Mouse (Mus musculus): ENCODE data around the gene Dnmt3l. TPM values are rescaled to one million over a fixed set of nuclear protein-coding genes. Genes with fewer than 3 reads are reported as not detected.
"Not testable (repeated sequence)": the region's sequence is repeated elsewhere in the genome, so short reads cannot be mapped to it uniquely, and the experiment has no call there.

Gene Dnmt3l
- polyA plus RNA-seq, 1 experiment from 2014 or later, result not detected

- DNase-seq (ENCODE audit: low spot score); H3K4me1 ChIP-seq (replicated peaks; ENCODE audit: control insufficient read depth, insufficient read depth, low read length); H3K9ac ChIP-seq; H3K27me3 ChIP-seq (ENCODE audit: control insufficient read depth, insufficient read depth, low read length); ATAC-seq (ENCODE audit: low FRiP score); H3K27ac ChIP-seq; H3K9me3 ChIP-seq (ENCODE audit: control insufficient read depth, low read length); H3K36me3 ChIP-seq (replicated peaks; ENCODE audit: control insufficient read depth, insufficient read depth); H3K4me2 ChIP-seq (replicated peaks); H3K4me3 ChIP-seq (replicated peaks; ENCODE audit: low read length): not testable (repeated sequence)
- WGBS, result 98% methylated on average over 6 of the region's 11 CpGs
Measured at GRCm38 (mm10) chr10:78019984-78020383, 21.8 kb upstream of the Dnmt3l start.

GRCm38 (mm10) chr10:78025453-78025852 is 16.3 kb upstream of the Dnmt3l start:
- H3K27ac ChIP-seq; H3K36me3 ChIP-seq (replicated peaks; ENCODE audit: control insufficient read depth, insufficient read depth); H3K27me3 ChIP-seq (ENCODE audit: control insufficient read depth, insufficient read depth, low read length); H3K9me3 ChIP-seq (ENCODE audit: control insufficient read depth, low read length); DNase-seq (ENCODE audit: low spot score); H3K4me1 ChIP-seq (replicated peaks; ENCODE audit: control insufficient read depth, insufficient read depth, low read length); ATAC-seq (ENCODE audit: low FRiP score); H3K9ac ChIP-seq; H3K4me2 ChIP-seq (replicated peaks); H3K4me3 ChIP-seq (replicated peaks; ENCODE audit: low read length): not testable (repeated sequence)
- 67% methylated on average over 5 of the region's 8 CpGs for WGBS

- Histone ChIP-seq H3K9me3 (ENCODE audit: control insufficient read depth, low read length) (no peaks in the 10 kb centered on the region), H3K36me3 (replicated peaks; ENCODE audit: control insufficient read depth, insufficient read depth) (no peaks in the 10 kb centered on the region), H3K4me2 (replicated peaks) (no peak overlapping the region), H3K4me3 (replicated peaks; ENCODE audit: low read length) (no peak overlapping the region), H3K4me1 (replicated peaks; ENCODE audit: control insufficient read depth, insufficient read depth, low read length) (no peaks in the 10 kb centered on the region), H3K27ac (no peak overlapping the region), H3K9ac (no peak overlapping the region), H3K27me3 (ENCODE audit: control insufficient read depth, insufficient read depth, low read length) (no peaks in the 10 kb centered on the region)
- ATAC-seq (ENCODE audit: low FRiP score), result peak; percentile 72; the same call in 1 of the 2 replicates
- 3% methylated on average over 5 of the region's 5 CpGs for WGBS
- DNase-seq (ENCODE audit: low spot score), result peak; percentile 92
Measured at GRCm38 (mm10) chr10:78028129-78028528, 13.6 kb upstream of the Dnmt3l start.

GRCm38 (mm10) chr10:78029080-78029479 is 12.7 kb upstream of the Dnmt3l start:
- no peaks in the 10 kb centered on the region for H3K9me3 ChIP-seq (ENCODE audit: control insufficient read depth, low read length)
- H3K4me3 ChIP-seq (replicated peaks; ENCODE audit: low read length), result no peak overlapping the region
- no peak overlapping the region for H3K4me2 ChIP-seq (replicated peaks)
- ATAC-seq (ENCODE audit: low FRiP score), result no peak
- WGBS, result 89% methylated on average over 1 of the region's 1 CpGs
- H3K36me3 ChIP-seq (replicated peaks; ENCODE audit: control insufficient read depth, insufficient read depth), result no peaks in the 10 kb centered on the region
- no peaks in the 10 kb centered on the region for H3K4me1 ChIP-seq (replicated peaks; ENCODE audit: control insufficient read depth, insufficient read depth, low read length)
- H3K9ac ChIP-seq, result no peak overlapping the region
- DNase-seq (ENCODE audit: low spot score), result no peak
- H3K27me3 ChIP-seq (ENCODE audit: control insufficient read depth, insufficient read depth, low read length), result no peaks in the 10 kb centered on the region
- H3K27ac ChIP-seq, result no peak overlapping the region

GRCm38 (mm10) chr10:78031987-78032386 is 9.8 kb upstream of the Dnmt3l start:
- Histone ChIP-seq H3K4me2 (replicated peaks) (no peak overlapping the region), H3K4me1 (replicated peaks; ENCODE audit: control insufficient read depth, insufficient read depth, low read length) (no peaks in the 10 kb centered on the region), H3K9ac (no peak overlapping the region), H3K9me3 (ENCODE audit: control insufficient read depth, low read length) (no peaks in the 10 kb centered on the region), H3K27me3 (ENCODE audit: control insufficient read depth, insufficient read depth, low read length) (no peaks in the 10 kb centered on the region), H3K4me3 (replicated peaks; ENCODE audit: low read length) (no peak overlapping the region), H3K27ac (no peak overlapping the region), H3K36me3 (replicated peaks; ENCODE audit: control insufficient read depth, insufficient read depth) (no peaks in the 10 kb centered on the region)
- ATAC-seq (ENCODE audit: low FRiP score) (no peak), DNase-seq (ENCODE audit: low spot score) (no peak)
- WGBS, result 86% methylated on average over 2 of the region's 2 CpGs

GRCm38 (mm10) chr10:78037139-78037538 is 4.6 kb upstream of the Dnmt3l start:
- 90% methylated on average over 4 of the region's 4 CpGs for WGBS
- Histone ChIP-seq H3K4me3 (replicated peaks; ENCODE audit: low read length) (no peak overlapping the region), H3K4me2 (replicated peaks) (no peak overlapping the region), H3K27me3 (ENCODE audit: control insufficient read depth, insufficient read depth, low read length) (no peaks in the 10 kb centered on the region), H3K9me3 (ENCODE audit: control insufficient read depth, low read length) (no peaks in the 10 kb centered on the region), H3K9ac (no peak overlapping the region), H3K4me1 (replicated peaks; ENCODE audit: control insufficient read depth, insufficient read depth, low read length) (no peaks in the 10 kb centered on the region), H3K27ac (no peak overlapping the region), H3K36me3 (replicated peaks; ENCODE audit: control insufficient read depth, insufficient read depth) (no peaks in the 10 kb centered on the region)
- DNase-seq (ENCODE audit: low spot score), result no peak
- no peak for ATAC-seq (ENCODE audit: low FRiP score)

GRCm38 (mm10) chr10:78042096-78042495 is 349 bp downstream of the Dnmt3l start:
- DNase-seq (ENCODE audit: low spot score), result no peak
- Histone ChIP-seq H3K4me2 (replicated peaks) (no peak overlapping the region), H3K27ac (no peak overlapping the region), H3K9ac (no peak overlapping the region), H3K4me3 (replicated peaks; ENCODE audit: low read length) (no peak overlapping the region), H3K27me3 (ENCODE audit: control insufficient read depth, insufficient read depth, low read length) (no peaks in the 10 kb centered on the region), H3K9me3 (ENCODE audit: control insufficient read depth, low read length) (no peaks in the 10 kb centered on the region), H3K36me3 (replicated peaks; ENCODE audit: control insufficient read depth, insufficient read depth) (no peaks in the 10 kb centered on the region), H3K4me1 (replicated peaks; ENCODE audit: control insufficient read depth, insufficient read depth, low read length) (no peaks in the 10 kb centered on the region; the same call in 1 of the 2 replicates)
- 85% methylated on average over 7 of the region's 7 CpGs for WGBS
- ATAC-seq (ENCODE audit: low FRiP score), result no peak

GRCm38 (mm10) chr10:78042697-78043405 is 1.1 kb downstream of the Dnmt3l start:
- H3K4me3 ChIP-seq (replicated peaks; ENCODE audit: low read length), result peak overlapping the region; percentile 11; the same call in 1 of the 2 replicates
- peak overlapping the region; percentile 18 for H3K9ac ChIP-seq
- DNase-seq (ENCODE audit: low spot score) (no peak), ATAC-seq (ENCODE audit: low FRiP score) (peak; percentile 35; the same call in 1 of the 2 replicates)
- H3K27ac ChIP-seq, result no peak overlapping the region
- no peaks in the 10 kb centered on the region for H3K27me3 ChIP-seq (ENCODE audit: control insufficient read depth, insufficient read depth, low read length)
- no peaks in the 10 kb centered on the region for H3K9me3 ChIP-seq (ENCODE audit: control insufficient read depth, low read length)
- no peaks in the 10 kb centered on the region for H3K36me3 ChIP-seq (replicated peaks; ENCODE audit: control insufficient read depth, insufficient read depth)
- peak overlapping the region; percentile 43 for H3K4me2 ChIP-seq (replicated peaks)
- WGBS, result 58% methylated on average over 14 of the region's 14 CpGs
- no peaks in the 10 kb centered on the region; the same call in 1 of the 2 replicates for H3K4me1 ChIP-seq (replicated peaks; ENCODE audit: control insufficient read depth, insufficient read depth, low read length)

GRCm38 (mm10) chr10:78043406-78043836 is 1.7 kb downstream of the Dnmt3l start, which contains the start of gene Aire:
Gene Aire (minus strand): TSS chr10:78043610.
- no peaks in the 10 kb centered on the region; the same call in 1 of the 2 replicates for H3K4me1 ChIP-seq (replicated peaks; ENCODE audit: control insufficient read depth, insufficient read depth, low read length)
- 2% methylated on average over 27 of the region's 27 CpGs for WGBS
- H3K27ac ChIP-seq, result no peak within 1 kb of the TSS
- H3K27me3 ChIP-seq (ENCODE audit: control insufficient read depth, insufficient read depth, low read length), result no peaks in the 10 kb centered on the region
- H3K36me3 ChIP-seq (replicated peaks; ENCODE audit: control insufficient read depth, insufficient read depth), result no peaks in the 10 kb centered on the region
- H3K9me3 ChIP-seq (ENCODE audit: control insufficient read depth, low read length), result no peaks in the 10 kb centered on the region
- H3K4me3 ChIP-seq (replicated peaks; ENCODE audit: low read length), result peak within 1 kb of the TSS; percentile 11
- ATAC-seq (ENCODE audit: low FRiP score) (peak; percentile 72), DNase-seq (ENCODE audit: low spot score) (peak; percentile 73)
- H3K4me2 ChIP-seq (replicated peaks), result peak within 1 kb of the TSS; percentile 43
- peak within 1 kb of the TSS; percentile 18 for H3K9ac ChIP-seq

Data from hindbrain, embryonic 14.5 days (tissue).